Mouse (Mus musculus) adrenal gland, adult 10 weeks (tissue): ENCODE results near the gene Ccl21a. TPM values are rescaled to one million over a fixed set of nuclear protein-coding genes. Genes with fewer than 3 reads are reported as not detected.

Experiments
- polyA plus RNA-seq: library from polyadenylated mRNA; stranded (reverse); fragments of 350-450 nt; fragmentation: Illumina TruSeq; extraction: RNeasy Lipid Tissue Mini Kit (QIAGEN cat#74804); gene quantifications from one replicate; pipeline ENCODE4 v1.2.3, GENCODE M21; 2014; ENCODE audit warnings: low read depth, low replicate concordance

Ccl21a gene
- not detected for polyA plus RNA-seq

DNA sequence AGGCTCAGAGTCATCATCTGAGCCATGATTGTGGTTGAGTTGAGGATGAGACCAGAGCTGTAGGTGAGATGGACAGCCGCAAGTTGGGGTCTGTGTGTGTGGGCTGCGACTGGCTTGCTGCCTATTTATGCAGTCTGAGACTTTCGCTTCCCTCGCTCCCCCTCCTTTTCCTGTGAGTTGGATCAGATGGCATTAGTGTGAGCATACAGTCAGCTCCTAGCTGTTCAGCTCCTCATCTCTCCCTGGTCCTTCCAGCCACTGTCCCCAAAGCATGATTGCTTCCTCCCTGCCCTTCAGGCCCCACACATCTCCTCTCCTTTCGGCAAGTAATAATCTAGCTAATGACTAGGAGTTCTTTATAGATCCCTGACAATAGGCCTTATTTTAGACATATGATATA is at the start of gene Ccl21a:
Gene Ccl21a, minus strand, starts transcription at position 101 of the 400 bp plus-strand sequence.

DNA sequence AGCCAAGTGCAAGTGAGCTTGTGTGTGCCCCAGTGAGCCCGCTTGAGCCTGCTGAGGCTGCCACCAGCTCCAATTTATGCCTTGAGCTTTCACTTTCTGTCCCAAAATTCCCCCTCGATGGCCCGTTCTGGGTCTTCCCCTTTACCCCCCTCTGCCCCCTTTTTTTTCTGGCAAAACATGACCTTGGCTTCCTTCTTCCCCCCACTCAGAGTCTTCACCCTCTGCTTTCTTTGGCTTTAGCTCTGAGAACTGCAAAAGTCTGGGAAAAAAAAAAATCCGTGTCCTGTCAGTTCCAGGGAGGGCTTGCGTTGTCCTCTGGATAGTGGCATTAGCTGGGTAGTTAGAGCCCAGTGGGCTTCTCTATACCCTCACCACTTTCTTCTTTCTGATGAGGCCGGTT is 17.3 kb downstream of the Ccl21a start, which contains the start of gene Ccl19:
Gene Ccl19, minus strand, starts transcription at position 101 of the 400 bp plus-strand sequence.

DNA sequence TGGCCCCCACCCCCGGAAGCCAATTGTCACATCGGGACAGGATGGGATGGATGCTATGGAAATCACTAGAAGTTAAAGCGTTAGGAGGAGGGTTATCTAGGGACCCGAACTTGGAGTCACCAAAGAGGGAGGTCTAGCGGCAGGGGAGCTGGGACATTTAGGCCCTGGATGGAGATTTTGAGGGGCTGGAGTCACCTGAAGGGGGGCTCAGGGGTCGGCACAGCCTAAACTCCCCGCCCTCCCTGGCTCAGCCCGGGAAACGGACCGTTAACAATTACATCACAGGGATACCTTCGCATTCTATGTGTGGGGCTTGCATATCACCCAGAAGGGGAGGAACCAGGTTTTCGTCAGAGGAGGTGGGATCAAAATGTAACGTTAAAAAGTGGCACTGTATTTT is 38.5 kb downstream of the Ccl21a start, which contains the start of gene 4930578G10Rik:
Gene 4930578G10Rik, plus strand, starts transcription at position 301 of the 400 bp plus-strand sequence.

Other genes starting within 250 kb of the Ccl21a start
- gene Fam205a2, start 245.8 kb downstream of the Ccl21a start, polyA plus RNA-seq, result not detected
- not detected for gene Gm10591, start 161.8 kb downstream of the Ccl21a start, polyA plus RNA-seq
- gene Gm2564, start 144.3 kb downstream of the Ccl21a start, polyA plus RNA-seq, result not detected
- gene Ccl27b, start 118.7 kb downstream of the Ccl21a start, polyA plus RNA-seq, result 3.7 TPM
- gene Il11ra2, start 112.1 kb downstream of the Ccl21a start, polyA plus RNA-seq, result not detected
- not detected for gene 4930578G10Rik, start 38.4 kb downstream of the Ccl21a start, polyA plus RNA-seq
- 1.5 TPM for gene Ccl19, start 17.4 kb downstream of the Ccl21a start, polyA plus RNA-seq
- not detected for gene Fam205a1, start 79.9 kb upstream of the Ccl21a start, polyA plus RNA-seq
- gene Gm12394, start 82.8 kb upstream of the Ccl21a start, polyA plus RNA-seq, result not detected
- gene Fam205c, start 100.2 kb upstream of the Ccl21a start, polyA plus RNA-seq, result not detected
- gene Phf24, start 142.7 kb upstream of the Ccl21a start, polyA plus RNA-seq, result 0.87 TPM
- 0.99 TPM for gene Dnajb5, start 175.8 kb upstream of the Ccl21a start, polyA plus RNA-seq
- not detected for gene 1700022I11Rik, start 195.6 kb upstream of the Ccl21a start, polyA plus RNA-seq
- 319 TPM for gene Vcp, start 226.5 kb upstream of the Ccl21a start, polyA plus RNA-seq
- gene Fancg, start 236.5 kb upstream of the Ccl21a start, polyA plus RNA-seq, result 4.7 TPM